Mouse (Mus musculus) MEL (cell line): Measurements from ENCODE around the gene Slc11a2. TPM values are rescaled to one million over a fixed set of nuclear protein-coding genes. Genes with fewer than 3 reads are reported as not detected.

Experiments
- DNase-seq: peaks from one replicate; pipeline ENCODE4 v3.0.0; 2011; ENCODE audit warnings: low read depth, low spot score
- H3K27ac ChIP-seq: 2 replicates; pipeline ENCODE4 v1.5.1; 2012; ENCODE audit warnings: low read depth, mild to moderate bottlenecking, control low read depth, low read length, moderate library complexity; ENCODE audit not compliant: control insufficient read depth
- H3K27me3 ChIP-seq, 2 experiments: fragments of 150-350 bp in 1 of 2; sonication (generic) in 1 of 2; 2 replicates each; pipeline ENCODE4 v1.6.1; 2012; ENCODE audit warnings: low read length in 2 of 2, mild to moderate bottlenecking in 2 of 2, improper control_type of control experiment in 1 of 2, moderate library complexity in 1 of 2; ENCODE audit not compliant: insufficient read depth in 2 of 2, control insufficient read depth in 1 of 2
- H3K36me3 ChIP-seq, 2 experiments: 2 replicates each; pipeline ENCODE4 v1.6.1; 2012 to 2014; ENCODE audit warnings: low read length in 2 of 2, improper control_type of control experiment in 1 of 2, inconsistent platforms in 1 of 2, mild to moderate bottlenecking in 1 of 2; ENCODE audit not compliant: insufficient read depth in 2 of 2, control insufficient read depth in 1 of 2
- H3K4me1 ChIP-seq, 2 experiments: fragments of 150-350 bp in 1 of 2; sonication (generic) in 1 of 2; 2 replicates each; pipeline ENCODE4 v1.6.1; 2012; ENCODE audit warnings: low read length in 2 of 2, improper control_type of control experiment in 1 of 2, mild to moderate bottlenecking in 1 of 2; ENCODE audit not compliant: insufficient read depth in 2 of 2, control insufficient read depth in 1 of 2
- H3K4me3 ChIP-seq, 2 experiments: fragments of 150-350 bp in 1 of 2; sonication (generic) in 1 of 2; 2 replicates each; pipeline ENCODE4 v1.5.1; 2012; ENCODE audit warnings: low read depth in 2 of 2, low read length in 2 of 2, mild to moderate bottlenecking in 2 of 2, moderate library complexity in 2 of 2, control low read depth in 1 of 2, improper control_type of control experiment in 1 of 2; ENCODE audit not compliant: control insufficient read depth in 1 of 2, insufficient read depth in 1 of 2
- H3K79me2 ChIP-seq: 2 replicates; pipeline ENCODE4 v1.6.1; 2012; ENCODE audit warnings: mild to moderate bottlenecking, low read length, moderate library complexity; ENCODE audit not compliant: control insufficient read depth, poor library complexity, insufficient read depth
- H3K9ac ChIP-seq: 2 replicates; pipeline ENCODE4 v1.6.1; 2012; ENCODE audit warnings: low read depth, mild to moderate bottlenecking, control low read depth, low read length, moderate library complexity; ENCODE audit not compliant: control insufficient read depth, poor library complexity, severe bottlenecking
- H3K9me3 ChIP-seq: fragments of 150-350 bp; sonication (generic); replicated peaks from 2 replicates; pipeline ENCODE4 v1.6.1; 2012; ENCODE audit warnings: mild to moderate bottlenecking, low read length, improper control_type of control experiment, moderate library complexity; ENCODE audit not compliant: insufficient read depth
- CHD1 ChIP-seq: IDR thresholded peaks from 2 replicates; pipeline ENCODE4 v1.6.1; 2012; ENCODE audit warnings: low read depth, mild to moderate bottlenecking, inconsistent platforms, low read length, improper control_type of control experiment
- E2F4 ChIP-seq: IDR thresholded peaks from 2 replicates; pipeline ENCODE4 v1.6.1; 2011; ENCODE audit warnings: low read depth, low read length, improper control_type of control experiment, borderline replicate concordance
- EP300 ChIP-seq, 2 experiments: IDR thresholded peaks; 2 replicates each; pipeline ENCODE4 v1.6.1; 2011; ENCODE audit warnings: improper control_type of control experiment in 2 of 2, low read length in 2 of 2, low read depth in 1 of 2, mild to moderate bottlenecking in 1 of 2
- GATA1 ChIP-seq: IDR thresholded peaks from 2 replicates; pipeline ENCODE4 v1.6.1; 2011; ENCODE audit warnings: low read depth, low read length, improper control_type of control experiment
- HCFC1 ChIP-seq: IDR thresholded peaks from 2 replicates; pipeline ENCODE4 v1.6.1; 2012; ENCODE audit warnings: low read depth, mild to moderate bottlenecking, inconsistent platforms, low read length, improper control_type of control experiment, moderate library complexity
- MAFK ChIP-seq: IDR thresholded peaks from 2 replicates; pipeline ENCODE4 v1.6.1; 2011; ENCODE audit warnings: low read depth, mild to moderate bottlenecking, low read length, improper control_type of control experiment, borderline replicate concordance
- MAX ChIP-seq: IDR thresholded peaks from 2 replicates; pipeline ENCODE4 v1.6.1; 2011; ENCODE audit warnings: low read length, improper control_type of control experiment
- MAZ ChIP-seq: IDR thresholded peaks from 2 replicates; pipeline ENCODE4 v1.6.1; 2012; ENCODE audit warnings: low read depth, mild to moderate bottlenecking, inconsistent platforms, low read length, improper control_type of control experiment
- MEF2A ChIP-seq: IDR thresholded peaks from 2 replicates; pipeline ENCODE4 v1.6.1; 2014; ENCODE audit warnings: low read depth, mild to moderate bottlenecking, inconsistent platforms, low read length, improper control_type of control experiment; ENCODE audit not compliant: poor library complexity, insufficient replicate concordance, severe bottlenecking; ENCODE audit errors: extremely low read depth
- NRF1 ChIP-seq: IDR thresholded peaks from 2 replicates; pipeline ENCODE4 v1.6.1; 2014; ENCODE audit warnings: low read depth, mild to moderate bottlenecking, inconsistent platforms, low read length, improper control_type of control experiment, moderate library complexity; ENCODE audit not compliant: poor library complexity, insufficient read depth, severe bottlenecking
- POLR2A ChIP-seq, 2 experiments: IDR thresholded peaks; 2 replicates each; pipeline ENCODE4 v1.6.1; 2011 to 2012; ENCODE audit warnings: low read length in 2 of 2, mild to moderate bottlenecking in 2 of 2, control low read depth in 1 of 2, improper control_type of control experiment in 1 of 2, low read depth in 1 of 2, moderate library complexity in 1 of 2; ENCODE audit not compliant: control insufficient read depth in 1 of 2, insufficient read depth in 1 of 2, poor library complexity in 1 of 2
- POLR2AphosphoS5 ChIP-seq: IDR thresholded peaks from 2 replicates; pipeline ENCODE4 v1.6.1; 2012; ENCODE audit warnings: low read depth, borderline replicate concordance, mild to moderate bottlenecking, inconsistent platforms, low read length, moderate library complexity, mixed read lengths
- RAD21 ChIP-seq: IDR thresholded peaks from 2 replicates; pipeline ENCODE4 v1.6.1; 2011; ENCODE audit warnings: mild to moderate bottlenecking, low read depth, low read length, improper control_type of control experiment
- RCOR1 ChIP-seq: IDR thresholded peaks from 2 replicates; pipeline ENCODE4 v1.6.1; 2012; ENCODE audit warnings: low read depth, mild to moderate bottlenecking, inconsistent platforms, low read length, improper control_type of control experiment
- TBP ChIP-seq: IDR thresholded peaks from 2 replicates; pipeline ENCODE4 v1.8.0; 2011; ENCODE audit warnings: low read depth, low read length, improper control_type of control experiment
- USF2 ChIP-seq, 2 experiments: IDR thresholded peaks; 2 replicates each; pipeline ENCODE4 v1.6.1; 2011 to 2012; ENCODE audit warnings: improper control_type of control experiment in 2 of 2, low read length in 2 of 2, borderline replicate concordance in 1 of 2, inconsistent platforms in 1 of 2, low read depth in 1 of 2, mild to moderate bottlenecking in 1 of 2; ENCODE audit not compliant: insufficient read depth in 1 of 2
- ZMIZ1 ChIP-seq: IDR thresholded peaks from 2 replicates; pipeline ENCODE4 v1.6.1; 2012; ENCODE audit warnings: low read depth, mild to moderate bottlenecking, inconsistent platforms, low read length, improper control_type of control experiment, moderate library complexity
- polyA plus RNA-seq, 2 experiments: library from polyadenylated mRNA; stranded (reverse) in 1 of 2; unstranded in 1 of 2; fragments of >175 nt in 1 of 2; fragments of >200 nt in 1 of 2; gene quantifications; 2 replicates each; pipeline versions ENCODE4 v1.2.1 to v1.2.4; 2012; ENCODE audit warnings: low replicate concordance in 2 of 2, low read depth in 1 of 2; ENCODE audit not compliant: insufficient read length in 2 of 2, insufficient read depth in 1 of 2, missing spikeins in 1 of 2
- total RNA-seq: library from RNA; depleted of rRNA; stranded (reverse); fragments of 300-350 nt; gene quantifications from 2 replicates; pipeline ENCODE4 v1.2.3, GENCODE M21; 2012

Gene Slc11a2
- total and polyA plus RNA-seq, 3 experiments: 69.0 to 112 TPM; not detected in 1

DNA sequence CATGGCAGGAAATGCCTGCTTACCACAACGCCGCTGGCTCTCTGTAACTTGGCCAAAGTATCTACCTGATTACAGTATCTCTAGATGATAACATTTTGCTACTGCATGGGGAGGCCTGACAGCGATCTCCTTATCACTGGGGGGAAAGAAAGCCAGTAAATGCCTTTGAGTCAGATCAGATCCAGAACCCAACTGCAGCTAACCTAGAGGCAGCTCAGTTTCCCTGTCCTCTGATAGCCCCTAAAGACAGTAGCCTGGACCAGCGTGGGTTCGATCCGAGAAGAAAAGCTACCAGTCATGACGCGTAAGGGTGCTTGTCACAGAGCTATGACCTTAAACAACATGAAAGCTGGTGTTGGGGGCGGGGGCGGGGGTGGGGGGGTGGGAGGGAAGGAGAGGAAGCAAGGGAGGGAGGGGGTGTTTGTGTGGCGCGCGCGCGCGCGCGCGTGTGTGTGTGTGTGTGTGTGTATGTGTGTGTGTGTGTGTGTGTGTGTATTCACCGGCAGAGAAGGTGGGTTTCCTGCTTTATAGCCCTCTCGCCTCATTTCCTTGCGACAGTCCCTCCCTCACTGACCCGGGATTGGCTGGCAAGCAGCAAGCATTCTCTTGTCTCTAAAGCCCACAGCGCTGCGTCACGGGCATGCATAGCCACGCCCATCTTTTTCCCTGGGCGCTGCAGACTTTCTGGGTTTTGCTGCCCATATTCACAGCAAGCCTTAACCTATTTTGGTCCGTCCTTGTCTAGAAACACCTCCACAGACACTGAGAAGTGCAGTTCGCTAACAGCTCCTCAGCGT lies 18.5 kb upstream of the Slc11a2 start (continued):
- TF ChIP-seq E2F4: no peak
- TF ChIP-seq MEF2A: peak; percentile 76; the same call in 1 of the 2 replicates
- no peak for TF ChIP-seq USF2 (IDR thresholded peaks at IDR 0.05; ENCODE audit: borderline replicate concordance in 1 of 2, insufficient read depth in 1 of 2, low read depth in 1 of 2, low read length in 2 of 2)
- TF ChIP-seq MAZ: no peak; the same call in 1 of the 2 replicates
- TF ChIP-seq POLR2A (IDR thresholded peaks at IDR 0.05; ENCODE audit: control insufficient read depth in 1 of 2, insufficient read depth in 1 of 2, low read depth in 1 of 2, low read length in 2 of 2, poor library complexity in 1 of 2): peak in 1 of 2 experiments; percentile 79
- no peak for TF ChIP-seq POLR2AphosphoS5
- peak; percentile 83 to 87 for TF ChIP-seq EP300 (IDR thresholded peaks at IDR 0.05; ENCODE audit: low read depth in 1 of 2, low read length in 2 of 2)
- TF ChIP-seq HCFC1: peak; percentile 80
- no peak for TF ChIP-seq MAX
- no peak for TF ChIP-seq CHD1
- TF ChIP-seq RCOR1: peak; percentile 76
- TF ChIP-seq GATA1: peak; percentile 96

DNA sequence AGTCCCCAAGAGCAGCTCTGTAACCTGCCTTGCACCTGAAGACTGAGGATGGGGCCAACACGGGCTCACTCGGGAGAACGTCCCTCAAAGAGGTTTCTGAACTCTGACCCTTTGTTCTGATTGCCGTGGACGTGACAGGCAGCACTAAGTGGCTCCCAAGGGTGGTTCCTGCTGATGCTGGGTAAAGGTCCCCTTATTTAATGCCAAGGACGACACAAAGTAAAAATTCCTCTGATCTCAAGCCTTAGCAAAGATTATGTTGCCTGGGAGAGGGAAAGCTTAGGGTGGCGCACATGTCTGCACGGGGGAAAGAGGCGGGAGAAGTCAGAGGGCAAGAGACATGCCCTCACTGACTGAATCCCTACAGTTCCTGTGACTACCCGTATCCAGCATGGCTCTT lies 11.6 kb upstream of the Slc11a2 start:
- peaks cover 0 to 5% of the 10 kb centered on the region in 2 experiments; a peak in 2 of 4 replicates for H3K4me1 ChIP-seq
- H3K27ac ChIP-seq: no peak overlapping the region
- H3K9me3 ChIP-seq: no peaks in the 10 kb centered on the region
- TF ChIP-seq TBP: no peak
- TF ChIP-seq MAFK: no peak
- no peak for TF ChIP-seq NRF1
- TF ChIP-seq HCFC1: no peak
- no peak for TF ChIP-seq RAD21
- no peak for TF ChIP-seq ZMIZ1
- TF ChIP-seq GATA1: no peak
- H3K79me2 ChIP-seq: no peaks in the 10 kb centered on the region
- H3K36me3 ChIP-seq: no peaks in the 10 kb centered on the region
- no peaks in the 10 kb centered on the region; a peak in 1 of 4 replicates for H3K27me3 ChIP-seq
- DNase-seq: no peak
- no peak overlapping the region for H3K4me3 ChIP-seq
- H3K9ac ChIP-seq: no peak overlapping the region
